Mouse (Mus musculus) heart, postnatal 25 days (tissue): Measurements from ENCODE around the gene Cd2. TPM values are rescaled to one million over a fixed set of nuclear protein-coding genes. Genes with fewer than 3 reads are reported as not detected.

Source experiments
- DNase-seq: peaks from one replicate; pipeline ENCODE4 v3.0.0; 2022; ENCODE audit warnings: low spot score
- intact Hi-C: fragments of 180-260 bp; cut with DNase I; formaldehyde crosslinking; loops from one replicate; pipeline ENCODE4 v1.15.1; 2025
- total RNA-seq, 2 experiments: library from RNA; stranded (reverse); gene quantifications; 2 replicates each; pipeline ENCODE4 v1.2.3; 2021

The Cd2 gene
- total RNA-seq, 2 experiments from 2014 or later: 0.29 to 1.1 TPM

GRCm38 (mm10) chr3:101277830-101278229 lies 9.9 kb downstream of the Cd2 start:
- intact Hi-C loops: no loop called here
- no peak for DNase-seq

- intact Hi-C loops: no loop called here
- DNase-seq: no peak
Measured at GRCm38 (mm10) chr3:101276501-101277320, 11.0 kb downstream of the Cd2 start.

GRCm38 (mm10) chr3:101275636-101276300 lies 12.0 kb downstream of the Cd2 start:
- no peak for DNase-seq
- intact Hi-C loops: no loop called here

- intact Hi-C loops: no loop called here
- no peak for DNase-seq
Measured at GRCm38 (mm10) chr3:101274794-101275193, 12.9 kb downstream of the Cd2 start.

- DNase-seq: peak; percentile 38
- intact Hi-C loops: no loop called here
Measured at GRCm38 (mm10) chr3:101274041-101274770, 13.5 kb downstream of the Cd2 start.

- no peak for DNase-seq
- intact Hi-C loops: no loop called here
Measured at GRCm38 (mm10) chr3:101272166-101272565, 15.6 kb downstream of the Cd2 start.

- DNase-seq: no peak
- intact Hi-C loops: no loop called here
Measured at GRCm38 (mm10) chr3:101270833-101271232, 16.9 kb downstream of the Cd2 start.

- intact Hi-C loops: no loop called here
- no peak for DNase-seq
Measured at GRCm38 (mm10) chr3:101268361-101268760, 19.4 kb downstream of the Cd2 start.

GRCm38 (mm10) chr3:101265561-101266091 lies 22.1 kb downstream of the Cd2 start:
- no peak for DNase-seq
- intact Hi-C loops: no loop called here

GRCm38 (mm10) chr3:101258976-101259375 lies 28.8 kb downstream of the Cd2 start:
- no peak for DNase-seq
- intact Hi-C loops: no loop called here

GRCm38 (mm10) chr3:101256090-101256489 lies 31.6 kb downstream of the Cd2 start:
- intact Hi-C loops: no loop called here

GRCm38 (mm10) chr3:101252141-101252540 lies 35.6 kb downstream of the Cd2 start:
- intact Hi-C loops: no loop called here
- no peak for DNase-seq

More at GRCm38 (mm10) chr3:101256090-101256489, 31.6 kb downstream of the Cd2 start:
- no peak for DNase-seq

- intact Hi-C loops: no loop called here
- no peak for DNase-seq
Measured at GRCm38 (mm10) chr3:101249846-101250245, 37.9 kb downstream of the Cd2 start.

GRCm38 (mm10) chr3:101245212-101245611 lies 42.5 kb downstream of the Cd2 start:
- intact Hi-C loops: no loop called here

GRCm38 (mm10) chr3:101243002-101243401 lies 44.7 kb downstream of the Cd2 start:
- intact Hi-C loops: no loop called here
- no peak for DNase-seq

More at GRCm38 (mm10) chr3:101245212-101245611, 42.5 kb downstream of the Cd2 start:
- no peak for DNase-seq

GRCm38 (mm10) chr3:101241866-101242265 lies 45.9 kb downstream of the Cd2 start:
- intact Hi-C loops: no loop called here
- no peak for DNase-seq

GRCm38 (mm10) chr3:101240859-101241258 lies 46.9 kb downstream of the Cd2 start:
- no peak for DNase-seq
- intact Hi-C loops: no loop called here

GRCm38 (mm10) chr3:101239236-101239635 lies 48.5 kb downstream of the Cd2 start:
- DNase-seq: no peak
- intact Hi-C loops: no loop called here

- DNase-seq: no peak
- intact Hi-C loops: no loop called here
Measured at GRCm38 (mm10) chr3:101238695-101239094, 49.0 kb downstream of the Cd2 start.
